Mouse (Mus musculus) monocyte, adult 2 months (primary cell): Measurements from ENCODE around the gene Tigd3.

ENCODE experiments used
- DNase-seq, 2 experiments: peaks; one replicate each; pipeline ENCODE4 v3.0.0; 2022; ENCODE audit warnings: low spot score in 2 of 2, low read depth in 1 of 2

Tigd3 gene

GRCm38 (mm10) chr19:5877618-5878361, 16.2 kb downstream of the Tigd3 start, which contains the start of gene Slc25a45:
Slc25a45 (plus strand) TSS chr19:5877808.
- DNase-seq: peak; percentile 56 to 64

DNA sequence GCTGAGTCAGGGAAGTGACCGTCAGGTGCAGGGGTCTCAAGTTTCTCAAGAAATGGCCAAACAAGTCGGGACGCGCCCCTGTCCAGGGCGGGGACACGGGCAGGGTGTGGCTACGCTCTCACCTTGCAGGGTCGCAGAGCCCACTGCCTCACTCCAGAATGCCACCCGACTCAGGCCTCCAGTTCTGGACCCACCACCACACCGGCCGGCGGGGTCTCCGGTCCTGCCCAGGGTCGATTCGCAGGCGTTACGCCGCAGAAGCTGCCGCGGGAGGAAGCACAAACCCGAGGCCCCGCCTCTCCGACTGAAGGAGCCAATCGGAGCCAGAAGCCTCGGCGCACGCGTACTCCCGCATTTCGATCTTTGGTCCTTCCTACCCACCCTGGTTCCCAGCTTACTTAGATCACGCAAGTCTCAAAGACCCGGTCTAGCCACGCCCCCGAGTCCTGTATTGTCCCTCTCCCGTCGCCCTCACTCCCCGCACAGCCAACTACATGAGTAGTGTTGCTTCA, 18.9 kb downstream of the Tigd3 start, which contains the start of gene Frmd8:
Frmd8 (minus strand) TSS at position 306 of the 512 bp plus-strand sequence.
- DNase-seq: peak; percentile 74 to 81

DNA sequence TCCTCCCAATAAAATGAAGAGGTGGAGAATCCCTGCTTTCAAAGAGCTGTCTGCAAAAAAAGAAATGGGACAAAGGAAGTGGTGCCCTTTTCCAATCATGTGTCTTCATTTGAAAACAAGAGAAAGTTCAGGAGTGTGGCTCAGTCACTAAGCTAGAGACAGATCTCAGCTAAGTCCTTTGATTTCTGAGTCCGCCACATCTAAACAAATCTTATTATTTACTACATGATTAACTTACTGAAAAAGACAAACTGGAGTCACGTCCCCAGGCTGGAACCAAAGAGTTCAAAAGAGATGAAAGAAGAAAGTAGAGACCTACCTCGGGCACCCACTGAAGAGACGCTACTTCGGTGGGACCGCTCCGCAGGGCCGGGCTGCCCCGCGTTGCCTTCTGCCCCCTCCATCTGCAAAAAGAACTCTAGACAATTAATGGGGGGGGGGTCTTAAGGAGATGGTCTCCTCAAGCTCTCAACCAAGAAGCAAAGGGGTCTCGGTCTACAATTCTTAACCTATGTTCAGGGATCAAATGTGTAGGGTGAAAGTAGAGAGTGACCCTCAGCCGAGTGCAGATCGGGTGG, 19.5 kb downstream of the Tigd3 start:
- DNase-seq: no peak

DNA sequence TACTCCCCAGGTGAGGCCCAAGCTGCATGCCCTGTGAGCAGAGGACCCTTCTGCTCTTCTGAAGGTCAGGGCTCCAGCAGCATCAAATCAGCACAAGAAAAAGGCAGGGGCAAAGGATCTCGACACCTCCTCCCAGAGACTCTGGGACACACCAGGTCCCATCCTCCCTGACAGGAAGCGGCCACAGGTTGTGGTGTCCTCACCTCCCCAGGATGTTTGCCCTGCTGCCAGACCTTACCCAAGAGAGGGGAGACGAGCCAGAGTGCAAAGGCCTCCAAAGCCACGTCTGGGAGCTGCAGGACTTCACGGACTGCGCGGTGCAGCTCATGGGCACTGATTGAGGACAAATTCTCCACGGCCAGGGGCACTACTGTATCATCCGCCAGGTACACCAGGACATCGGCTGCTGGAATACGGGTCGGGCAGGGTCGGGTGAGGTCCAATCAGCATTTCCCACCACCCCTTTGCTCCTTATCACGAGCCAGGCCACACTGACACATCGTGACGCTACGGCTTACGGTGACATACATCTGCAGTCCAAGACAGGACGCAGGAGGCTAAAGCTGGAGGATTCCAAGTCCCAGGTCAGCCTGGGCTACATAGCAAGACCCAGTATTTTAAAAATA, 20.9 kb downstream of the Tigd3 start:
- no peak for DNase-seq

GRCm38 (mm10) chr19:5872528-5872927, 21.4 kb downstream of the Tigd3 start:
- no peak for DNase-seq

DNA sequence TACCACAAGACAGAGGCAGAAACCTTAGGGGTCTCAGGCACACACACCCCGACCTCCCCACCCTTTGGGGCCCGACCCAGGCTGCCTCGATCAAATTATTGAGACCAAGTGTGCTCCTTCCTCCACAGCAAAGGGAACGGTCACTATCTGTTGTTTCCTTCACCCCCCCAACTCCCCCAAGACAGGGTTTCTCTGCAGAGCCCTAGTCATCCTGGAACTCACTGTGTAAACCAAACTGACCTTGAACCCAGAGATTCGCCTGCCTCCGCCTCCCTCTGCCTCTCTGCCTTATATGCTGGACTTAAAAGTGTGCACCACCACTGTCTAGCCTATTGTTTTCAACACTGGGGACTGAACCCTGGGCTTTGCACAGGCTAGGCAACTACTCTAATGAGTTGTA, 22.3 kb downstream of the Tigd3 start:
- no peak for DNase-seq

DNA sequence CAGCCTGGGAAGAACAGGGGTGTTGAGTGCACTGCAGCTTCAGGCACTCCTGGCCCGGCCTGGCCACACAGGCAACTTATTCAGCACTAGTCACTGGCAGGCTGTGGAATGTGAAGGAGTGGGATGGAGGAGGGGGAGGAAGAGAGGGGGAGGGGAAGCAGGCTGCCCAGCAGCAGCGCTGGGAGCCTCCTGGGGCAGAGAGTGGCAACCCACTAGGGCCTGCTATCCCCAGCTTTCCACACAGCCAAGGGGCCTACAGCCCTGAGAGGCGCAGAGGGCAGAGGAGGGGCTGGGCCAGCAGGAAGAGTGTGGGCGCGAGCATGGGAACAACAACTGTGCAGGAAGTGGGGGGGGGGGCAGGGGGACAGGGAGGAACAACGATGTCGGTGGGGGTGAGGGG, 22.7 kb downstream of the Tigd3 start:
- DNase-seq: no peak

- no peak for DNase-seq
These were observed 25.9 kb downstream of the Tigd3 start for GRCm38 (mm10) chr19:5868096-5868495.

- no peak for DNase-seq
These were observed 29.1 kb downstream of the Tigd3 start for GRCm38 (mm10) chr19:5864710-5865398.

DNA sequence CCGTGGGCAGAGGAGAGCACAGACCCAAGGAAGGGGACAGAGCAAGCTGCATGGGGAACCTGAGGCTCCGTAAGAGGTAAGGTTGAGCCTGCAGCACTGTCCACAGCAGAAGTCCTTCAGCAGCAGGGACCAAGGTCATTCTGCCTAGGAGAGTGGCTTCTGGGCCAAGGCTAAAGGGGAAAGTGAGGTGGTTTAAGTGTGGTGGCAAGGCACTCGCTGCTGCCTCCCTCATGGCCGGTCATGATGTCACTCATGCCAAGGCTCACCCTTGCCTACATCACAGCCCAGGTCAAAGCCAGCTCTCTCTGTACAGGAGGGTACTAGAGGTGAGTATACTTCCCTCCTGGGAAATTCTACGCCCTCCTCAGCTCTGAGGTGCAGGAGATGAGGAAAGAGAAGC, 30.2 kb downstream of the Tigd3 start:
- no peak for DNase-seq

GRCm38 (mm10) chr19:5862335-5863085, 31.4 kb downstream of the Tigd3 start:
- no peak for DNase-seq

GRCm38 (mm10) chr19:5856604-5857003, 37.3 kb downstream of the Tigd3 start:
- no peak for DNase-seq

DNA sequence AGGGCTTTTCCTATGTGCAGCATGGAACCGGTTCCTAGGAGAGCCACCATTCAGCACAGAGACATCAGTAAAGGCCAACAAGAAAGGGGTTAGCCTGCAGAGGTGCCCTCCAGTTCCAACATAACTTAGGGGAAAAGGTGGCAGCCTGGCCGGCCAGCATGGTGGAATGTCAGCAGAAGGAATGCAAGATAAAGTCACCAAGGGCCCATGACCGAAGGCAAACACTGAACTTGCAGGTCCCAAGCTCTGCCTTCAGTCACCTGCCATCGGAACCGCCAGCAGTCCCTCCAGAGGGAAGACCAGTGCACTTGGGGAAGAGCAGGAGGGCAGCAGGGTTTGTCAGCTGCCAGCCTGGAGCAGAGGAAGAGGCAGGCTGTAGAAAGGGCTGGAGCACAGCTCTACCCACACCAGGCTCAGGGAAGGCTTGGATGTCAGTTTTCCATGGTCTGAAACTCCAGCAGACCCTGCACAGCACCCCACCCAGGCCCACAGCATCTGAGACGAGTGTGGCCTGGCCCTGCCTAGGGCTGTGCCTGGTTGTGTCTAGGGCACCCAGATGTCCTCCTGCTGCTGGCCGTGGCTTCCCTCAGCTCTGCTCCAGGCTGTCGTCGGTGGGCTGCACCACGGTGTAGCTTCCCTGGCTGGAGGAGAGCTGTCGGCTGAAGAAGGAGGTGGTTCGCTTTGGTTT, 41.8 kb downstream of the Tigd3 start:
- no peak for DNase-seq

DNA sequence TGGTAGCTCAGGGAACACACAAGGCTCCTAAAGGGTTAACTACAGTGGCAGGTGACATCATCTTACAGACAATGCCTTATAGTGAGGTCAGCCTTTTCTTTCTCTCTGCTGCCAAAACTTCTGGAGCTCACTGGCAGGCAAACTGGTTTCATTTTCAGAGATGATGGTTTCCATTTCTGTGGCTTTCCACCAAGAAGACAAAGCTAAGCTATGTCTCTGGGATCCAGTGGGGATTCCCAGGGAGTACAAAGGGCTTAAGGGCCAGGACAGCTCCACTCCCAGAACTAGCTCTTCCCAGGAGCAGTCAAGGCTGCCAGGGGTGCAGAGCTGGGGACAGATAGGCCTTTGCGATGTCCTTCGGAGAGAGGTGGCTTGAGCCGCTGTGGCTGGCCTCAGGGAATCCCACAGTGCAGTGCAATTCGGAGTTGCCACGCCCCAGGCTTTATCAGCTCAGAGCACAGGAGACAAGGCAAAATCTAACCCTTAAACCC, 42.4 kb downstream of the Tigd3 start:
- DNase-seq: no peak

GRCm38 (mm10) chr19:5850860-5851259, 43.1 kb downstream of the Tigd3 start:
- DNase-seq: no peak

GRCm38 (mm10) chr19:5849843-5850527, 44.0 kb downstream of the Tigd3 start:
- peak; percentile 77 to 92 for DNase-seq

DNA sequence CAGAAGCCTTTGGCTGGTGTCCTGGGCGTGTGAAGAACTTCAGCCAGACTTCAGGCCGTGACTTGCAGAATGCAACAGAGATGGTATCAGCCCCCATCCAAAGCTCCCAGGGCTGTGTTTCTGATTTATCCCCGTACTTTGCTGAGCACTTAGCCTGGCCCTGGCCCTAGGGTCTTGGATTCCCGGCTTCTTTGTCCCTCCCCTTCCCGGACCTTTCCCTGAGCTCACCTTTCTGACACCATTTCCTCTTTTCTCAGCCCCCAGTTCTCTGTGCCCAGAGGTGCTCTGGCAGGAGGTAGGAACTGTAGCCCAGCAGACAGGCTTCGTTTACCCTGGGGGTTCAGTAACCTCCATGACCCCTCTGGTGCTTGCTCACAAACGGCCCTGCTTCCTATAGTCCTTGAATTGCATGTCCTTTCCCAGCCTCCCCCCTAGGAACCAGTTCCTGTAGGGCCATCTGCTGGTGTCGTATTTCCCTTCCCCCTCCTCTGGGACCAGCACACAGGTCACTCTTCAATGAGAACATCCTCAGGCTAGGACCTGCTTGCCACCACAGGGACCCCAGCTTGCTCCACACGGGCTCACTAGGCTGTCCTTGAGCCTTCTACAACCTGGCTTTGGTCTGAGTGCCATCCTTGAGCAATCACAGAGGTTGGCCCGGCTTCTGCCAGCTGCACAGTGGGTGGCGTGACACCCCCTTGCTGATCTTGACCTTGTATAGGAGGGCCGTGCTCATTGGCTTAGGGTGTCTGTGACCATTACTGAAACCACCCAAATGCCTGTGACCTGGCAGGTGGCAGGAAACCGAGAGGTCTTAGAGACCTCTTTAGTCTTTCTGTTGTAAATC, 44.9 kb downstream of the Tigd3 start:
- peak in 1 of 2 experiments; percentile 43 for DNase-seq

DNA sequence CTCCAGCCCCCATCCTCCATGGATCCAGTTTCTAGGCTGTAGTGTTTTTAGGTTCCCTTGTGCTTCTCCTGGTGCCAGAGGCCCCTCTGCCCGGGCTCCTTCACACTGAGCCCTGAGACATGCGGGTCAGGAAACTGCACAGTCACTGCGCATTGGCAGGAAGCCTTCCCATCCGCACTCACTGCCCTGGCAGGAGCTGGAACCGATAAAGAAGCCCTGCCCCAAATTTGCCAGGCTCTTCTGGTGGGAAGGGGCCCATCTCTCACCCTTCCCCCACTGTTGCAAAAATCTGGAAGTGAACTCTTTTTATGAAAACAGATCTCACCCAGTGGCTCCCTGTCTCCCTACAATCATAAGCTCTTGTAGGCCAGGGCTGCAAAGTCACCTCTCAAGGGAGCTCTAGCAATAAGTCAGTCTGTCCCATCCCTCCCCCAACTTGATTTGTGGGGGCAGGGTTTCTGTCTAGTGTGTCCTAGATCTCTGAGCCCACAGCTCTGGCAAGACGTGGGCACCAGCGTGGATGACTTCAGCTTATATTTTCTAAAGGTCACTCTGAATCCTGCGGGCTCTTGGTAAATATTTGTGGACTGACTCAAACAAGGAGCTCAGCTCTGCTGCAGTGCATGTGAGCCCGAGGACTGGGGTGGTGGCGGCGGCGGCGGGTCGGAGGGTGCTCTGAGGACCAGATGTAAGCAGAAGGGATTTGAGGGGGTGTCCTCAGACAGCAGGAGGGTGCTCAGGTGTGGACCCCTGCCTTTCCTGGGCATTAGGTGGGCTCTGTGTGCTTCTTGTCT, 45.7 kb downstream of the Tigd3 start:
- peak in 1 of 2 experiments; percentile 36 for DNase-seq
